Mouse (Mus musculus) liver, embryonic 16.5 days (tissue): Measurements from ENCODE around the gene Lhb. TPM values are rescaled to one million over a fixed set of nuclear protein-coding genes. Genes with fewer than 3 reads are reported as not detected.

Experiments
- ATAC-seq: fragments of 200-750 bp; cut with Nextera tagmentation; 2 replicates; pipeline ENCODE4 v1.8.0; 2017; ENCODE audit warnings: low read depth, mild to moderate bottlenecking, moderate number of reproducible peaks, moderate library complexity
- H3K27ac ChIP-seq: fragments of 300-500 bp; sonication (generic); 2 replicates; pipeline ENCODE4 v1.5.1; 2014; ENCODE audit warnings: mild to moderate bottlenecking, low read length
- H3K27me3 ChIP-seq: fragments of 300-500 bp; sonication (generic); 2 replicates; pipeline ENCODE4 v1.6.1; 2014; ENCODE audit warnings: low read depth, low read length, mixed read lengths; ENCODE audit not compliant: control insufficient read depth, insufficient read depth
- H3K36me3 ChIP-seq: fragments of 300-500 bp; sonication (generic); 2 replicates; pipeline ENCODE4 v1.6.1; 2014; ENCODE audit warnings: mild to moderate bottlenecking; ENCODE audit not compliant: control insufficient read depth, insufficient read depth
- H3K4me1 ChIP-seq: fragments of 300-500 bp; sonication (generic); 2 replicates; pipeline ENCODE4 v1.6.1; 2014; ENCODE audit warnings: low read depth, low read length, mixed read lengths; ENCODE audit not compliant: control insufficient read depth
- H3K4me2 ChIP-seq: fragments of 300-500 bp; sonication (generic); 2 replicates; pipeline ENCODE4 v1.6.1; 2014; ENCODE audit warnings: low read depth, low read length, mixed read lengths
- H3K4me3 ChIP-seq: fragments of 300-500 bp; sonication (generic); 2 replicates; pipeline ENCODE4 v1.5.1; 2014; ENCODE audit warnings: low read depth, mild to moderate bottlenecking, low read length
- H3K9ac ChIP-seq: fragments of 300-500 bp; sonication (generic); 2 replicates; pipeline ENCODE4 v1.6.1; 2014; ENCODE audit warnings: low read depth, low read length
- H3K9me3 ChIP-seq: fragments of 300-500 bp; sonication (generic); replicated peaks from 2 replicates; pipeline ENCODE4 v1.6.1; 2016; ENCODE audit warnings: low read length; ENCODE audit not compliant: control insufficient read depth
- WGBS: fragments of 180-500 bp; shearing (Covaris S2); extraction: QIAGEN DNeasy Blood & Tissue Kit; methylation state at CpG from one replicate; pipeline ENCODE4 v1.1.7; 2014; ENCODE audit not compliant: insufficient replicate concordance; 5-methylcytosine and 5-hydroxymethylcytosine counted together
- polyA plus RNA-seq: library from polyadenylated mRNA; unstranded; fragments of >200 nt; fragmentation: Nextera tagmentation; extraction: Ambion mirVana; gene quantifications from 2 replicates; pipeline ENCODE4 v1.2.1, GENCODE M21; 2015

Lhb gene
- polyA plus RNA-seq, 1 experiment from 2014 or later: not detected

DNA sequence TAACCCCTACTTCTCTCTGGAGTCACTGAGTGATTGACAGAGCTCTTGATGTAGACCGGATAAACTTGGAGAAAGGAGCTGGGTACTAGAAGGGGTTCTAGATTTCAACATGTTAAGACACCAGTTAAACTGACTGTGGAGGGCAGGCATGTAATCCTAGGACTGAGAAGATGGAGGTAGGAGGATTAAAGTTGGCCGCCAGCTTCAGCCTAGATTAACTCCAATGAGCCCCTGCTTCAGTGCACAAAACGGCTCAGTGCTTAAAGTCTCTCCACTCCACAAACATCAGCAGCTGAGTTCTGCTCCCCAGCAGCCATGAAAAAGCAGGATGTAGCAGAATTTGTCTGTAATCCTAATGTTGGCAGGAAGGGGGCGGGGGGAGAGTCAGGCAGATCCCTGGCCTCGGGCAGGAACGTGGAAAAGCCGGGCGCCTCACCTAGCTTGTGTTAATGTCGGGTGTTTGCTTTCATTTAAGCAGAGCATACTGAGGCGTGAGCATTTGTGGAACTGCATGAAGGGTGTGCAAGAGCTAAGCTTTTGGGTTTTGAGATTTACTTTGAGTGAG lies 19.0 kb upstream of the Lhb start:
- Histone ChIP-seq H3K4me3 (no peak overlapping the region), H3K9me3 (no peaks in the 10 kb centered on the region), H3K9ac (no peak overlapping the region), H3K4me2 (no peak overlapping the region), H3K27me3 (peaks cover 18% of the 10 kb centered on the region), H3K4me1 (peaks cover 6% of the 10 kb centered on the region), H3K27ac (no peak overlapping the region), H3K36me3 (no peaks in the 10 kb centered on the region)
- no peak for ATAC-seq
- 68% methylated on average over 10 of the region's 10 CpGs for WGBS

DNA sequence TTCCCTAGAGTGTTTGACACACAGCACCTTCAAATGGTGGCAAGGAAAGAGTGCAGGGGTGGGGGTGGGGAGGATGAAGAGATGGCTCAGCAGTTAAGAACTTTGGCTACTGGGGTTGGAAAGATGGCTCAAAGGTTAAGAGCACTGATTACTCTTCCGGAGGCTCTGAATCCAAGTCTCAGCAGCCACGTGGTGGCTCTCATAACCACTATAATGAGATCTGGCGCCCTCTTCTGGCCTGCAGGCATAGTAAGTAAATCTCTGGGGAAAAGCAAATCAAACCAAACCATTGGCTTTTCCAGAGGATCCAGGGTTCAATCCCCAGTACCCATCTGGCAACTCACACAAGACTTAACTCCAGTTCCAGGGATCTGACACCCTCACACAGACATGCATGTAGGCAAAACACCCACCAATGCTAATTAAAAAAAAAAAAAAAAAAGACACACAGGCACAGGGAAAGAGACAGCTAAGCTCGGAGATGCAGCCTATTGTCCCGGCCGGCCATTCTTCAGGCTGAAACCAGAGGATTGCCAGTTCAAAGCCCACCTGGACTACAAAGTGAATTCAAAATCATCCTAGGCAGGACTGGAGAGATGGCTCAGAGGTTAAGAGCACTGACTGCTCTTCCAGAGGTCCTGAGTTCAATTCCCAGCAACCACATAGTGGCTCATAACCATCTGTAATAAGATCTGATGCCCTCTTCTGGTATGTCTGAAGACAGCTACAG lies 16.9 kb upstream of the Lhb start:
- Histone ChIP-seq H3K4me3 (no peak overlapping the region), H3K27me3 (peaks cover 39% of the 10 kb centered on the region), H3K4me1 (peaks cover 3% of the 10 kb centered on the region), H3K36me3 (no peaks in the 10 kb centered on the region), H3K9ac (no peak overlapping the region), H3K9me3 (no peaks in the 10 kb centered on the region), H3K4me2 (no peak overlapping the region), H3K27ac (no peak overlapping the region)
- WGBS: 31% methylated on average over 6 of the region's 6 CpGs
- ATAC-seq: no peak

DNA sequence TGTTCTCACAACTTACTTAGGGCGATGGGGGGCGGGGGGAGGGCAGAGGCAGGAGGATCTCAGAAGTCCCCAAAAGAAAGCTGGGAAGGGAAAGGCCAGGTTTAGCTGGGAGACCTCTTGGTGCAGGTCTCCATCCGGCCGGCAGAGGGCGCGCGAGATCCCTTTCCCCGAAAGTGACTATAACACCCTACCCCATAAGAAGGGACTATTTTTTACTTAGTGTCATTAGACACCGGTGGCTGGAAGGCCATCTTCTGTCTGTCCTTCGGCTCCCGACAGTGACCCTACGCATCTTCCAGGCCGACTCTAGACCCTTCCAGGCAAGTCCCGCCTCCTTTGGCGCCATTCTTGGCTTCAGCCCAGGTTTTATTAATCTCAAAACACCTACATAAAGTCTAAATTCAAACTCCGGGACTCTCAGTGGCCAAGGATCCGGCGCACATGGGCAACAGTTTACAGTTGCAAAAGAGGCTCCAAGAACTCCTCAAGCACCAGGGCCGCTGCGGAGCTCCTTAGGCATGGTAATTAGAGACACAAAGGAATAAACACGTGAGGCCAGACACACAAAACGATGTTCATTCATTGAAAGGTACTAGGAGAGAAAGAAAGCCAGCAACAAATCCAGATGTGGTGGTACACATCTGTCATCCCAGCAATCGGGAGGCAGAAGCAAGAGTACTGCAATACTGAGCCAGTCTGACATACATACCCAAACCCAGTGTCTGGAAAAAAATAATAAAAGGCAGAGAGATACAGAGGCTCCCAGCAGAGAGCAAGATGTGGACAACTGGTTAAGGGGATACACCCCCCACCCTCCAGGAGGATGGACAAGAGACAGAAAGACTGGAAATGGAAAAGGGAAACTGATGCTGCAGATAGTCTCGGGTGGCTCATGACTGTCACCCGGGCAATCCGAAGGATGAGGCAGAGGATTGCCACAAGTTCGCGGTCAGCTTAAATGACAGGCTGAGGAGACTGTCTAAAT lies 15.2 kb upstream of the Lhb start, which contains the start of gene Kcna7:
Kcna7 (plus strand) TSS at position 563 of the 985 bp plus-strand sequence.
- no peaks in the 10 kb centered on the region for H3K9me3 ChIP-seq
- H3K4me3 ChIP-seq: peak within 1 kb of the TSS; percentile 36
- 10% methylated on average over 28 of the region's 28 CpGs for WGBS
- peaks cover 3% of the 10 kb centered on the region for H3K4me1 ChIP-seq
- H3K27ac ChIP-seq: no peak within 1 kb of the TSS
- H3K4me2 ChIP-seq: peak within 1 kb of the TSS; percentile 56
- peaks cover 54% of the 10 kb centered on the region for H3K27me3 ChIP-seq
- no peak for ATAC-seq
- no peaks in the 10 kb centered on the region for H3K36me3 ChIP-seq
- H3K9ac ChIP-seq: no peak within 1 kb of the TSS

DNA sequence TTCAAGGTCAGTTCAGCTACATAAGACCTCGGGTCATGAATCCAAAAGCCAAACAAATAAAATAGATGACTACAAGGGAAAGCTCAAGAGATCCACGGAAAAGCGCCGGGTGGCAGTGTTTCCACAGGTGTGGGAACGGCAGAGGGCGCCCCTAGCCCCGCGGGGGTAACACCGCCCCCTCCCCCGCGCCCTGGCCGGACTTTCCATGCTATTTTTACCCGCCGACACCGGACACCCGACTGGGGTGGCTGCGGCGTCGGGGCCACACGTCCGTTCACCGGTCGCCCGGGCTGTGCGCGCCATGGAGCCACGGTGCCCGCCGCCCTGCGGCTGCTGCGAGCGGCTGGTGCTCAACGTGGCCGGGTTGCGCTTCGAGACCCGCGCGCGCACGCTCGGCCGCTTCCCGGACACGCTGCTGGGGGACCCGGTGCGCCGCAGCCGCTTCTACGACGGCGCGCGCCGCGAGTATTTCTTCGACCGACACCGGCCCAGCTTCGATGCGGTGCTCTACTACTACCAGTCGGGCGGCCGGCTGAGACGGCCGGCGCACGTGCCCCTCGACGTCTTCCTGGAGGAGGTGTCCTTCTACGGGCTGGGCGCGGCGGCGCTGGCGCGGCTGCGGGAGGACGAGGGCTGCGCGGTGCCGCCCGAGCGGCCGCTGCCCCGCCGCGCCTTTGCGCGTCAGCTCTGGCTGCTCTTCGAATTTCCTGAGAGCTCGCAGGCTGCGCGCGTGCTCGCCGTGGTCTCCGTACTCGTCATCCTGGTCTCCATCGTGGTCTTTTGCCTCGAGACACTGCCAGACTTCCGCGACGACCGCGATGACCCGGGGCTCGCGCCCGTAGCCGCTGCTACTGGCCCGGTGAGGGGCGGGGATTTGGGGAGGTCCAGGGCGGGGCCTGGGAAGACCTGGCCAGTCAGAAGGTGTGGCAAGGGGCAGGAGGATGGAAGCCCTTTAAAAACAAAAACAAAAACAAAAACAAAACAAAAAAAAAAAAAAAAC lies 14.2 kb upstream of the Lhb start:
- Histone ChIP-seq H3K36me3 (no peaks in the 10 kb centered on the region), H3K27ac (no peak overlapping the region), H3K4me3 (peak overlapping the region; percentile 36), H3K9me3 (no peaks in the 10 kb centered on the region), H3K4me2 (peak overlapping the region; percentile 56), H3K4me1 (peaks cover 3% of the 10 kb centered on the region), H3K27me3 (peaks cover 64% of the 10 kb centered on the region), H3K9ac (no peak overlapping the region)
- no peak for ATAC-seq
- 1% methylated on average over 104 of the region's 114 CpGs for WGBS

- H3K27ac ChIP-seq: no peak overlapping the region
- H3K4me1 ChIP-seq: peaks cover 3% of the 10 kb centered on the region
- ATAC-seq: no peak
- no peaks in the 10 kb centered on the region for H3K9me3 ChIP-seq
- H3K9ac ChIP-seq: no peak overlapping the region
- 62% methylated on average over 10 of the region's 10 CpGs for WGBS
- H3K27me3 ChIP-seq: peaks cover 74% of the 10 kb centered on the region
- H3K36me3 ChIP-seq: no peaks in the 10 kb centered on the region
- no peak overlapping the region for H3K4me3 ChIP-seq
- no peak overlapping the region for H3K4me2 ChIP-seq
These were observed 12.8 kb upstream of the Lhb start for GRCm38 (mm10) chr7:45407836-45408235.

DNA sequence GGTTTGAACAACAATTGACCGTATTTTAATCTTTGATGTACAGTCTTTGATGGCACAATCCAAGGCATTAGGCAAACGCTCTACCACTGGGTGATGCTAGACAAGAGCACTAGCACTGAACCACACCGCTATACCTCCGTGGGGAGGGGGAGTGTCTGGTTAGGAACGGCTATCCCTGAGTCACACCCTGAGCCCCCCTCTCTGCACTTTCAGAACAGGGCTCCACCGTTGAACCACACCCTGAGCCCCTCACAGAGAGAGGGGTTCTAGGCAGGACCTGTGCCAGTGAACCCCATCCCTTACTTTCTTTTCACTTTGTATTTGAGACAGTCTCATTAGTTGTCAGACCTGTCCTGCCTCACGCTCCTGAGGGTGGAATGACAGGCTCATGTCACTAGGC lies 12.3 kb upstream of the Lhb start:
- 59% methylated on average over 7 of the region's 7 CpGs for WGBS
- ATAC-seq: no peak
- Histone ChIP-seq H3K27ac (no peak overlapping the region), H3K9ac (no peak overlapping the region), H3K4me2 (no peak overlapping the region), H3K36me3 (no peaks in the 10 kb centered on the region), H3K9me3 (no peaks in the 10 kb centered on the region), H3K4me1 (peaks cover 3% of the 10 kb centered on the region), H3K27me3 (peaks cover 79% of the 10 kb centered on the region), H3K4me3 (no peak overlapping the region)

DNA sequence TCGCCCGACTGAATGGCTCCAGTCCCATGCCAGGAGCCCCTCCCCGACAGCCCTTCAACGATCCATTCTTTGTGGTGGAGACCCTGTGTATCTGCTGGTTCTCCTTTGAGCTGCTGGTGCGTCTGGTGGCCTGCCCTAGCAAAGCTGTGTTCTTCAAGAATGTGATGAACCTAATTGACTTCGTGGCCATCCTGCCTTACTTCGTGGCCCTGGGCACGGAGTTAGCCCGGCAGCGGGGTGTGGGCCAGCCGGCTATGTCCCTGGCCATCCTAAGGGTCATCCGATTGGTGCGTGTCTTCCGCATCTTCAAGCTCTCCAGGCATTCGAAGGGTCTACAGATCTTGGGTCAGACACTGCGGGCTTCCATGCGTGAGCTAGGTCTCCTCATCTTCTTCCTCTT lies 11.7 kb upstream of the Lhb start:
- no peak for ATAC-seq
- WGBS: 73% methylated on average over 17 of the region's 17 CpGs
- Histone ChIP-seq H3K4me1 (peaks cover 8% of the 10 kb centered on the region), H3K9me3 (no peaks in the 10 kb centered on the region), H3K27ac (no peak overlapping the region), H3K27me3 (peaks cover 85% of the 10 kb centered on the region), H3K4me3 (no peak overlapping the region), H3K36me3 (no peaks in the 10 kb centered on the region), H3K9ac (no peak overlapping the region), H3K4me2 (no peak overlapping the region)

DNA sequence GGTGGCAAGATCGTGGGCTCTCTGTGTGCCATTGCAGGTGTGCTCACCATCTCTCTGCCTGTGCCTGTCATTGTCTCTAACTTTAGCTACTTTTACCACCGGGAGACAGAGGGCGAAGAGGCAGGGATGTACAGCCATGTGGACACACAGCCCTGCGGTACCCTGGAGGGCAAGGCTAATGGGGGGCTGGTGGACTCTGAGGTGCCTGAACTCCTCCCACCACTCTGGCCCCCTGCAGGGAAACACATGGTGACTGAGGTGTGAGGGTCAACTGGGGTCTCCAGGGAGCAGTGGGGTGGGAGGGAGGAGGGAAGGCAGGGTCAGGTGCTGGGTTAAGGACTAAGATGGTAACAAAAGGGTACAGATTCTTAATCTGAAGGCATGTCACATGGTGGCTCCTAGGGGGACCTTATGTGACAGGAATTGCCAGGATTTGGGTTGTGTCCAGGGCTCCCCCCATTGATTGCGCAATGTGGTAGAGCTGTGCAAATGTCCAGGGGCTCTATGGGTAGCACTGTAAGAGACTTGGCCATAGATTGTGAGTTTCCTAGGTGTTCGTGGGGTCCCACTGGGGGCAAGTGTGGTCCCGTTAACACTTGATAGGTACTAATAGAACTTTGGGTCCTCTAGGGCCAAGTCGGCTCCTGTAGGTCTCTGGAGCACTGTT lies 11.0 kb upstream of the Lhb start:
- H3K9me3 ChIP-seq: no peaks in the 10 kb centered on the region
- no peaks in the 10 kb centered on the region for H3K36me3 ChIP-seq
- no peak overlapping the region for H3K9ac ChIP-seq
- no peak overlapping the region for H3K4me2 ChIP-seq
- H3K4me1 ChIP-seq: peaks cover 12% of the 10 kb centered on the region
- peaks cover 92% of the 10 kb centered on the region for H3K27me3 ChIP-seq
- ATAC-seq: no peak
- WGBS: 64% methylated on average over 8 of the region's 8 CpGs
- H3K27ac ChIP-seq: no peak overlapping the region
- no peak overlapping the region for H3K4me3 ChIP-seq
